Mouse (Mus musculus) right cerebral cortex, postnatal 10 days (tissue): ENCODE measurements around the gene Lima1.

Experiments
- DNase-seq, 2 experiments: peaks; one replicate each; pipeline ENCODE4 v3.0.0; 2021; ENCODE audit warnings: low spot score in 2 of 2

Gene Lima1

DNA sequence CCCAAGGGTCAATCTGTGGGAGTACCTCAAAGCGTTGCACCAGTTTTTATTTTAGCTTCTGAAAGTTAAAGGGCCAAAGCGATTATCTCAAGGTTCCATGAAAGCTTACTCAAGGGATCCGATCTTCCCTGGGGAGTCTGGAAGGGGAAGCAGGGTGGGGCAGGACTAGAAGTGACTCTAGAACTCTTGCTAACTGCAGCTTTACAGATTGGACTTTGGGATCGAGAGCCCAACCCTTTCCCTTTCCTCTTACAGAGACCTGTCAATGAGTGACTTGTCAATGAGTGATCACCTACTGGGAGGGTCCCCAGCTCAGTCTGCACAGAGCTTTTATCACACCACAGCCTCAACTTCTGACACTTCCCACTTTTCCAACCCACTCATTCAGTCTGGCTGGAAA lies 7.6 kb downstream of the Lima1 start:
- DNase-seq: no peak

DNA sequence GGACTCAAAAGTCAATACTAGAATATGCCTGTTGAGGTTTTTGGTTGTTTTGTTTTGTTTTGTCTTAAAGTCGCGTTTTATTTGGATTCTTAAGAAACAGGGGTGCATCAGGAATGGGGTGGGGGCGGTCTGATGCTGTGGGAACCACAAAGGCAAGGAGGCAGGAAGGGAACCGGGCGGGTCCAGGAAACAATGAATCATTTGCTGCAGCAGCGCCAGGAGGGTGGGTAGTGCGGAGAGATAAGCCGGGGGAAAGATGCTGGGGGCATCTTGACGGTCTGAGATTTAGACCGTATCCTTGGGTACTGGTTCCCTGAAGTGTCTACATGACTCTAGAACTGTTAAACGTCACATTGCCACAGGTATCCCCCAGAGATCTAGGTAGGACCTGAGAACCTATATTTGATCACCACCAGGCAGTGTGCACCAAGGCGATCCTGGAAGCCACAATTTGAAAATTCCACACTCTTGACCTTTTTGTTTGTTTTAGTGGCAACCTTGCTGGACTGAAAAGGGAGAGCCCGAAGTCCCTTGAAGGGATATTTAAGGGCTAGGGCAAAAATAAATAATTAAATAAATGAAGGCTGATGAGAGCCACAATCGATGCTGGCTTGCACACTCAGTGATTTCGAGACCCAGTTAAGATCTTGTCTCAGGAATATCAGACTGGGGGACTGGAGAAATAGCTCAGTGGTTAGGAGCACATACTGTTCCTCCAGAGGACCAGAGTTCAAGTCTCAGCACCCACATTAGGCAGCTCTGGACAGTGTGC lies 8.6 kb downstream of the Lima1 start:
- DNase-seq: no peak

- peak in 1 of 2 experiments; percentile 49 for DNase-seq
These were observed 9.3 kb downstream of the Lima1 start for GRCm38 (mm10) chr15:99865942-99866341.

- no peak for DNase-seq
These were observed 9.7 kb downstream of the Lima1 start for GRCm38 (mm10) chr15:99865494-99865941.

DNA sequence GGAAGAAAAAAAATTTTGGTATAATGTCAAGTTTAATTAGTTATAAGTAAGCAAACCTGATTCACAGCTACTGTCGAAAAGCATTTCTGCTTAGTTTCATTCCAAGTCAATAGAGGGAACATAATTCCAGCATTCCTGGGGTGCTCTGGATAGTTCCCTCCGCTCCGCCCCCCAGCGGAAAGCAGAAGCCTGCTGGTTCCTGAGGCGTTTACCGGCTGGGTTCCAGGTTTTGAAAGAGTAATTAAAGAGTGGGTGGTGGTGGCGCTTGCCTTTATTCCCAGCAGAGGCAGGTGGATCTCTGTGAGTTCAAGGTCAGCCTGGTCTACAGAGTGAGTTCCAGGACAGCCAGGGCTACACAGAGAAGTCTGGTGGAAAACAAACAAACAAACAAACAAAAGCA lies 10.2 kb downstream of the Lima1 start:
- no peak for DNase-seq

GRCm38 (mm10) chr15:99863786-99864185 lies 11.5 kb downstream of the Lima1 start:
- no peak for DNase-seq

- DNase-seq: no peak
These were observed 11.9 kb downstream of the Lima1 start for GRCm38 (mm10) chr15:99863358-99863757.

DNA sequence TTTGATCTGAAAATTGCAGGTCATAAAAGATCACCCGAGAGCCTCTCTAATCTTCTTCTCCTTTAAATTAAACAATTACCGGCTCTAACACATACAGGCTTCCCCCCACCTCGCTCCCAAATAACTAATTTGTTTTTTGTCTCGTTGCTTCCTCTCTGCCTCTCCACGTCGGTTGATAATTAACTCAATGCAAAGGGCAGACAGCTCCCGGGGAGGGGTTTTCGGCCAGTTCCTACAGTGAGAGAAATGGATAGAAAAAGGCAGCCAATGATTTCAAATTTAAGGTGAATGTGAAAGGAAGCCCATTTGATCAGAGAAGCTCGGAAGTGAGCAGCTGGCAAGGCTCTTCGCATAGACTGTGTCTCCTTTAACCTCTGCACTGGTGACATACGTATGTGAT lies 12.8 kb downstream of the Lima1 start:
- DNase-seq: no peak

DNA sequence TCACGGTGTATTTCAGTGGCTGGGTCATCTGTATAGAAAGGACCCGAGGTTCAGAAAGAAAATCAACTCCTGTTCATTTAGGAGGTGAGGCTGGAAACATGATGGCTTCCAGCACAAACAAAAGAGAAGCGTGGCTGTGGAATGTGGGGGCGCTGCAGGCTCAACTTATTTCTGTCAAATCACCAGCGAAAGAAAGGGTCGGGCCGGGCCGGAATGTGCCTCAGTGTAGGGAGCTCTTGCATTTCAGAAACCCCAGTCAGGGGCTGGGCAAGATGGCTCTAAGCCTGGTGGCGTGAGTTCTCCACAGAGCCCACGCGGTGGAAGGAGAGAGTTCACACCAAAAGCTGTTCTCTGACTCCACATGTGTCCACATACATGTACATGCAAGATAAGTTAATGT lies 13.3 kb downstream of the Lima1 start:
- no peak for DNase-seq

DNA sequence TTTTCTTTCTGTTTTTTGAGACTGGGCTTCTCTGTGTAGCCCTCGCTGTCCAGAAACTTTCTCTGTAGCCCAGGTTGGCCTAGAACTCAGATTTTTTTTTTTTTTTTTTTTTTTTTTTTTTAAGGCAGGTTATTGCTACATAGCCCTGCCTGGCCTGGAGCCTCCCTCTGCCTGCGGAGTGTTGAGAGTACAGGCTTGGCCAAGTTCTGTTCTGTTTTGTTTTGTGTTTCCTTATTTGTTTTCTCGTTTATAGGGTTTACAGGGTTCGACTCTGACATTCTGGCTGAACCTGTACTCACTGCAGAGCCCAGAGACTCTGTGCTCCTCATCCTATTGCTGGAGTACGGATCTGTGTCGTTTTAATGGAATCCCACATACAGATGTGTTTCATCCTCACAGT lies 13.7 kb downstream of the Lima1 start:
- no peak for DNase-seq

DNA sequence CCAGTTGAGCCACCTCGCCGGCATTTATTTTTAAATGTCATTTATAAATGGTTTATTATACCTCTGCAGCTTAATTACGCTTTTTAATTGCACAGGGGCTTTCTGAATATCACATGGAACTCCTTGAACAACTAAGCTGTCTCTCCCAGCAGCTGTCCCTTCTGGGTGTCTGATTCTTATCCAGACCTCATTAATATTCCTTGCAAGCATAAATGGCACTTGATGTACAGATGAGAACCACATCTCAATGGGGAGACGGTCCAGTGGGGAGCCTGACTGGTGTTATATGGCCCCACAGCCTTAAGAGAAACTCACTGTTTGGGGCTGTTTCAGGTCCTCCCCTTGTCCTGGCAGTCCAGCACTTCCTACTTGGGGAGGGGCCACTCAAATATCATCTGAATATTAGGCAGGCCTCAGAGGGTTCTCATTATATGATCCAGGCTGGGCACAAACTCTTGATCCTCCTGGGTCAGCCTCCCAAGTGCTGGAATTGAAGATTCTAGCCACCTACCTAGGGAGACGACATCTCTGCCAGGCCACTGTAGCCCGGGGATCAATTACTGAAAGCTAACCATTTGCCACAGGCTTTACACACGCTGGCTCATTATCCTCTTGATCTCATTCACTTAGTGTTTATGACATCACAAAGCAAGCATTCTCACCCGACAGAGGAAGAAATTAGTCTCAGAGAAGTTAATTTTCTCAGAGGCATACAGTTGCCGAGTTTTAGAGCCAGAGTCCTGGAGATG lies 15.4 kb downstream of the Lima1 start:
- no peak for DNase-seq

DNA sequence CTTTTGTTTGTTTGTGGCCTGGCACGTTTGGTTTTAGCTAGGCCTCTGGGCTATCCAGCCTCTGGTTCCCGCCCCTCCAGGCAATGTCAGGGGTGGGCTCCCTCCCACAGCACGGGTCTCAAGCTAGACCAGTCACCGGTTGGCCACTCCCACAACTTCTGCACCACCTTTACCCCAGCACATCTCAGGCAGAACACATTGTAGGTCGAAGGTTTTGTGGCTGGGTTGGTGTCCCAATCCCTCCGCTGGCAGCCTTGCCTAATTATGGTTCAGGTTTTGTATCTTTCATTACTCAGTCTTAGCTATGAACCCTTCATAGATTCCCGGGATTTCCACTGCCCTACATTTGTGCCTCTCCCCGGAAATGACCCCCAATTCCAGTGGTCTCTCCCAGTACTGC lies 17.8 kb downstream of the Lima1 start:
- DNase-seq: no peak

- no peak for DNase-seq
These were observed 20.1 kb downstream of the Lima1 start for GRCm38 (mm10) chr15:99855119-99855518.

DNA sequence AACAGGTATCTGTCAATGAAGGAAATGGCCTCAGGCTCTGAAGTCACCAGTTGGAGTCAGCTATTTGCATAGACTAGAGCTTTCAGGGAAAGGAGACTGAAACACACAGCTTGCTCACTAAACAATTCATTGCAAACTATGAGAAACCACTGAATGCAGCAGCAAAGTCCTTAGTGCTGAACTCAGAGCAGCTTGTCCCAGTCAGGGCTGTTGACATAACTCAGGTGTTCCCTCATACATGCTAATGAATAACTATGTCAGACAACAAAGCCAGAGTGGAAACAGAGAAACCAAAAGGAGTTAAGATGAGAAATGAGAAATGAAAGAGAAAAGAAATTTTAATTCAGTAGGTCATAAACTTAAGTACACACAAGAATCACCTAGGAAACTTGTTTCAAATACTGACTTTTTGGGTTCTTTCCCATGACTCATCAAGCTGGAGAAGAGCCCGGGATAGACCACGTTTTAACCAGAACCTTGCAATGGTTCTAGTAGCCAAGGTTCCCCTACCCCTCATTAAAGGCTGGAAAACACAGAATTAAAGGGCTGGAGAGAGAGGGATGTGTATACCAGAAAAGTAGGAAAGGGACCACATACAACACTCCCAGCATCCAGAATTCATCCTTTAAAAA lies 22.5 kb downstream of the Lima1 start:
- DNase-seq: no peak

DNA sequence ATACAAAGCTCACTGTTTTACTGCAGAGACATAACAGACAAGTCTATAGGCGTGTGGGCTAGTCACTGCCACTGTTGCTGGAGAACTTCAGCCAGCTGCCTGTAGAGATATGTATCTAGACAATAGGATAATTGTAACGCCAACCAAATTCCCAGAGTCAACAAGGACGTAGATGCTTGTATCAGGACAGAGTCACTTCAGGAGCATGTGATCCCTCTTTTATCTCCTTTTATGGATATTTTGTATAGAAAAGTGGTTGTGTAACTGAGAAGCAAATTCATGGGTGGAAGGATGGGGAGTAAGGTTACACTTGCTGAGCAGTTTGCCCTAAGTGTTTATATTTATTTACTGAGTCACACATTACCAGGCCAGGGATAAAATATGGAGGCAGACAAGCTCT lies 25.0 kb downstream of the Lima1 start:
- no peak for DNase-seq

DNA sequence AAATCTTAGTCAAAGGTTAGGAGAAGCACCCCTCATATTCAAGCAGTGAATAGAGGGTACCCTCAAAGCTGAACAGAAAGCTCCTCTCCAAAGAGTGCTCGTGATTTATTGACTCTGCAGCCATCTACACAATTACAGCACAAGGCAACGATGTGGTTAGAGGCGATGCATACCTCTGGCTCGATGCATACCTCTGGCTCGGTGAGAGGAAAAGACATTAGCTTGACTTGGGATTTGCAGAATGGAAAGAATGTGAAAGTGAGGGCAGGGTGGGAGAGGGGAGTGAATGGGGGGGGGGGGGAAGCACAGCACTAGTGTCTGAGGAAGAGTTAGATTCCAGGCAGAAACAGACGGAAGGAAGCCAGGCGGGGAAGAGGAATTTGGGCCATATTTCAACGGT lies 27.3 kb downstream of the Lima1 start:
- no peak for DNase-seq

GRCm38 (mm10) chr15:99847207-99847881 lies 27.9 kb downstream of the Lima1 start:
- no peak for DNase-seq

- no peak for DNase-seq
These were observed 28.6 kb downstream of the Lima1 start for GRCm38 (mm10) chr15:99846633-99847032.

DNA sequence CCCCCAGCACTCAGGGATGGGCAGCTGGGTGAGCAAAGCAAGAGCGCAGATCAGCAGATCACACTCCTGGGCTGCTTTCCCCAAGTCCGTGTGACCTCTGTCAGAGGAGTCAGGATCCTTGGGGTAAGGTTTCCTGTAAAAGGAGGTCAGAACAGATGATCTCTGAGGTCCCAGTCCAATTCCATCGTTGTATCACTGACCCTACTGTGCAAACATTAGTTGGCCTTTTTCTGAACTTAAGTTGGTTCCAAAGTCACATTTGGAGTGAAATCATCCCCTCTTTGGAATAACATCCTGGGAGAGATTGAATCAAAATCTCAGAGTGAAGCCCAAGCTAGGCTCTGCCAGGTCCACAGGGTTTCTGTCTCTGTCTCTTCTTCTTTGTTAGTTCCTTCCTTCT lies 31.4 kb downstream of the Lima1 start:
- DNase-seq: no peak

- no peak for DNase-seq
These were observed 35.3 kb downstream of the Lima1 start for GRCm38 (mm10) chr15:99839910-99840309.

DNA sequence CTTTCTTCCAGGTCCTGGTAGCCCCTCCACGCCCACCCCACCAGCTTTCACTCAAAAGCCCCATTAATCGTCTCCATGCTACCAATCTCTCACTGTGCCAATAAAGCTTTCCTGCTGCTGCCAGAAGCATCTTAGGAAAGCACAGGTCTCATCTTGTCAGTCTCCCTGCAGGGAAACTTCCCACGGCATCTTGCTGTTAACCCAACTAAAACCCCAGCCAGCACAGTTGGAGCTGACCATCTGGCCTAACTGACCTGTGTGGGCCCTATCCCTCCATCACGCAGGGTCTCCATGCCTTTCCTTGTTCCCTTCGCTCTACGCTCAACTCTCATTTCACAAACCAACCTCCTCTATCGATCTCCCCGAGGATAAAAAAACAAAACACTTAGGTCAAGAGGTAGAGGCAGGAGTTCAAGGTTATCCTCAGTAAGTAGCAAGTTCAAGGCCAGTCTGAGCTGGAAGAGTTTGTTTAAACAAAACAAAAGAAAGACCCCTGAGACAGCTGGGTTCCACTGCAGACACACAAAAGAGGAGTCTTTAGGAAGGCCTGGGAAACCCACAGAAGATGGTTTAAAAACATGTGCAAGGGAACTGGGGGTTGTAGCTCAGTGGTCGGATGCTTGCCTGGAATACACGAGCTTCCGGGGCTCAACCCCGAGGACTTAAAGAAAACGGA lies 36.0 kb downstream of the Lima1 start:
- DNase-seq: no peak

GRCm38 (mm10) chr15:99837561-99837960 lies 37.7 kb downstream of the Lima1 start:
- no peak for DNase-seq
